Mouse (Mus musculus) cerebellum, postnatal 14 days (tissue): ENCODE measurements around the gene Tent4b.

Experiments
- DNase-seq, 2 experiments: peaks; one replicate each; pipeline ENCODE4 v3.0.0; 2021; ENCODE audit warnings: mixed read lengths in 2 of 2

Tent4b gene

GRCm38 (mm10) chr8:88280904-88281303 is 81.9 kb downstream of the Tent4b start:
- no peak for DNase-seq

GRCm38 (mm10) chr8:88282684-88283083 is 83.7 kb downstream of the Tent4b start:
- no peak for DNase-seq

- no peak for DNase-seq
These were observed 84.5 kb downstream of the Tent4b start for GRCm38 (mm10) chr8:88283243-88284115.

GRCm38 (mm10) chr8:88284738-88285137 is 85.7 kb downstream of the Tent4b start:
- no peak for DNase-seq

GRCm38 (mm10) chr8:88285469-88286356 is 86.7 kb downstream of the Tent4b start:
- no peak for DNase-seq

GRCm38 (mm10) chr8:88286421-88286960 is 87.5 kb downstream of the Tent4b start:
- no peak for DNase-seq

- DNase-seq, result no peak
These were observed 89.7 kb downstream of the Tent4b start for GRCm38 (mm10) chr8:88288622-88289242.

- DNase-seq, result no peak
These were observed 90.9 kb downstream of the Tent4b start for GRCm38 (mm10) chr8:88289901-88290300.

- no peak for DNase-seq
These were observed 91.6 kb downstream of the Tent4b start for GRCm38 (mm10) chr8:88290326-88291304.

GRCm38 (mm10) chr8:88291305-88291690 is 92.3 kb downstream of the Tent4b start:
- DNase-seq, result no peak

GRCm38 (mm10) chr8:88292926-88293325 is 93.9 kb downstream of the Tent4b start:
- no peak for DNase-seq

GRCm38 (mm10) chr8:88293590-88294356 is 94.8 kb downstream of the Tent4b start:
- no peak for DNase-seq

GRCm38 (mm10) chr8:88294977-88295376 is 96.0 kb downstream of the Tent4b start:
- DNase-seq, result no peak

GRCm38 (mm10) chr8:88297976-88298732 is 99.1 kb downstream of the Tent4b start:
- peak; percentile 70 to 76 for DNase-seq

- no peak for DNase-seq
These were observed 99.7 kb downstream of the Tent4b start for GRCm38 (mm10) chr8:88298733-88299103.

GRCm38 (mm10) chr8:88299907-88300603 is 101.0 kb downstream of the Tent4b start:
- DNase-seq, result no peak

GRCm38 (mm10) chr8:88301589-88302437 is 102.8 kb downstream of the Tent4b start:
- DNase-seq, result peak in 1 of 2 experiments; percentile 50

GRCm38 (mm10) chr8:88305814-88306213 is 106.8 kb downstream of the Tent4b start:
- DNase-seq, result no peak
